Comparison of ENCODE assay signal across 8 mouse cellular contexts in genomic region chr9:7836331-7836730, GRCm38 (mm10). TPM values are rescaled to one million over a fixed set of nuclear protein-coding genes. Genes with fewer than 3 reads are reported as not detected.
DNase-seq lines count a peak whose midpoint lies in the region; ATAC-seq lines count a peak whose summit lies in the region.

No protein-coding gene starts in this region.

- intact Hi-C loops in left cerebral cortex, postnatal 36 days (cut with DNase I), result loop anchor here (10.0 kb wide), 1 partner anchor 72 kb away; the partner anchor contains the start of gene Tmem123

- ATAC-seq in hindbrain, embryonic 14.5 days (ENCODE audit: low FRiP score), result peak; percentile 25; the same call in 1 of the 2 replicates
- ATAC-seq in megakaryocyte progenitor cell, adult 5-6 weeks (replicated peaks; ENCODE audit: poor library complexity), result peak; percentile 40

- no peaks in the 10 kb centered on the region for H3K27me3 ChIP-seq in hindbrain, embryonic 14.5 days (ENCODE audit: control insufficient read depth, insufficient read depth, low read length)

- peak overlapping the region; percentile 96 for H3K27ac ChIP-seq in hindbrain, embryonic 14.5 days

- H3K9me3 ChIP-seq in hindbrain, embryonic 14.5 days (ENCODE audit: control insufficient read depth, low read length), result no peaks in the 10 kb centered on the region

- peak; percentile 45 for DNase-seq in kidney, adult 11 months
- no peak for DNase-seq in kidney, adult 9 months
- DNase-seq in cerebellum, adult 9-11 months, result peak; percentile 70
- DNase-seq in frontal cortex, postnatal 14 days (ENCODE audit: low spot score in 2 of 2), result peak; percentile 27 to 29
- DNase-seq in hindbrain, embryonic 14.5 days (ENCODE audit: low spot score), result peak; percentile 66
- peak; percentile 53 to 56 for DNase-seq in left cerebral cortex, postnatal 36 days (ENCODE audit: low spot score in 2 of 2)
- DNase-seq in spleen, adult 18-20 months, result peak; percentile 23 to 46

- WGBS in hindbrain, embryonic 14.5 days, result under 1% methylated on average over 16 of the region's 16 CpGs

- peak overlapping the region; percentile 78 for H3K9ac ChIP-seq in hindbrain, embryonic 14.5 days

- peak overlapping the region; percentile 78 for H3K4me2 ChIP-seq in hindbrain, embryonic 14.5 days (replicated peaks)

- H3K36me3 ChIP-seq in hindbrain, embryonic 14.5 days (replicated peaks; ENCODE audit: control insufficient read depth, insufficient read depth), result peaks cover 18% of the 10 kb centered on the region

- peaks cover 37% of the 10 kb centered on the region for H3K4me1 ChIP-seq in hindbrain, embryonic 14.5 days (replicated peaks; ENCODE audit: control insufficient read depth, insufficient read depth, low read length)

- peak overlapping the region; percentile 74 for H3K4me3 ChIP-seq in hindbrain, embryonic 14.5 days (replicated peaks; ENCODE audit: low read length)

RNA-seq across cellular contexts. Expression of gene Birc2, which starts 0.5 kb away (rescaled TPM):
- polyA plus RNA-seq in hindbrain, embryonic 14.5 days (2014; fragmentation: Nextera tagmentation; extraction: Ambion mirVana), result 47.7 and 48.9 TPM in 2 replicates
- total RNA-seq in left cerebral cortex, postnatal 36 days (2021), result 10 to 100 TPM; 32.2 to 34.9 TPM
- 32.7 and 36.2 TPM in 2 replicates for total RNA-seq in megakaryocyte progenitor cell, adult 5-6 weeks (2015)
- total RNA-seq in megakaryocyte progenitor cell, adult 5-6 weeks (2017), result 34.1 and 40.0 TPM in 2 replicates

RNA-seq across cellular contexts. Expression of gene Birc3, which starts 36.7 kb away (rescaled TPM):
- polyA plus RNA-seq in hindbrain, embryonic 14.5 days (2014; fragmentation: Nextera tagmentation; extraction: Ambion mirVana), result 1.7 and 2.7 TPM in 2 replicates
- 1 to 10 TPM; 2.4 to 2.6 TPM for total RNA-seq in left cerebral cortex, postnatal 36 days (2021)
- 34.4 and 38.0 TPM in 2 replicates for total RNA-seq in megakaryocyte progenitor cell, adult 5-6 weeks (2015)
- 25.5 and 31.8 TPM in 2 replicates for total RNA-seq in megakaryocyte progenitor cell, adult 5-6 weeks (2017)

Comparison
In these comparisons a context has a peak if more than half of its experiments do, and no peak if none do; other contexts are left out.
1. RNA of gene Birc3, which starts 36.7 kb away (total RNA-seq): 25.5 to 38.0 TPM in megakaryocyte progenitor cell, adult 5-6 weeks; 2.4 to 2.6 TPM in left cerebral cortex, postnatal 36 days; every median in the first group is over 4 times any median in the second.